Mouse (Mus musculus) liver, adult 2 months (tissue): Measurements from ENCODE around the gene Gxylt2. TPM values are rescaled to one million over a fixed set of nuclear protein-coding genes. Genes with fewer than 3 reads are reported as not detected.
A peak's percentile ranks its signal among the peaks of the same experiment; 100 is the strongest.

ENCODE experiments used
- DNase-seq: peaks from one replicate; pipeline ENCODE4 v3.0.0-alpha.2; 2011; ENCODE audit warnings: low read depth, low spot score; ENCODE audit errors: extremely low read depth
- H3K27ac ChIP-seq: fragments of 200-500 bp; replicated peaks from 2 replicates; pipeline ENCODE4 v1.5.1; 2012; ENCODE audit warnings: low read depth, mild to moderate bottlenecking, control low read depth, inconsistent platforms, low read length; ENCODE audit not compliant: insufficient read depth
- H3K27me3 ChIP-seq: fragments of 200-500 bp; 2 replicates; pipeline ENCODE4 v1.6.1; 2012; ENCODE audit warnings: mild to moderate bottlenecking, moderate library complexity, low read length, inconsistent platforms; ENCODE audit not compliant: control insufficient read depth, insufficient read depth
- H3K36me3 ChIP-seq: fragments of 200-500 bp; 2 replicates; pipeline ENCODE4 v1.6.1; 2012; ENCODE audit warnings: low read length, inconsistent platforms; ENCODE audit not compliant: control insufficient read depth, insufficient read depth
- H3K4me1 ChIP-seq: fragments of 200-500 bp; 2 replicates; pipeline ENCODE4 v1.6.1; 2011; ENCODE audit warnings: low read length; ENCODE audit not compliant: control insufficient read depth, insufficient read depth
- H3K4me3 ChIP-seq: fragments of 200-500 bp; 2 replicates; pipeline ENCODE4 v1.5.1; 2011; ENCODE audit warnings: low read depth, mild to moderate bottlenecking, control low read depth, low read length, moderate library complexity; ENCODE audit not compliant: insufficient read depth
- H3K79me2 ChIP-seq: fragments of 200-500 bp; 2 replicates; pipeline ENCODE4 v1.6.1; 2012; ENCODE audit warnings: inconsistent platforms, mild to moderate bottlenecking, low read length, moderate library complexity; ENCODE audit not compliant: control insufficient read depth, insufficient read depth
- H3K9ac ChIP-seq: fragments of 200-500 bp; 2 replicates; pipeline ENCODE4 v1.6.1; 2012; ENCODE audit warnings: low read depth, mild to moderate bottlenecking, control low read depth, inconsistent platforms, low read length
- CTCF ChIP-seq: fragments of 200-500 bp; IDR thresholded peaks from 2 replicates; pipeline ENCODE4 v1.5.1; 2011; ENCODE audit warnings: low read depth, low read length, control low read depth
- POLR2A ChIP-seq: fragments of 200-500 bp; IDR thresholded peaks from 2 replicates; pipeline ENCODE4 v1.6.1; 2011; ENCODE audit warnings: low read length, control low read depth; ENCODE audit not compliant: insufficient read depth; ENCODE audit errors: extremely low read depth
- WGBS: fragments of 180-500 bp; shearing (Covaris S2); methylation state at CpG from one replicate; pipeline ENCODE4 v1.1.7; 2018; 5-methylcytosine and 5-hydroxymethylcytosine counted together
- polyA plus RNA-seq: library from polyadenylated mRNA; depleted of rRNA; stranded (reverse); fragments of >200 nt; gene quantifications from 2 replicates; pipeline ENCODE4 v1.2.3, GENCODE M21; 2012; rRNA removed
- total RNA-seq: library from RNA; depleted of rRNA; stranded (reverse); fragments of >200 nt; gene quantifications from 2 replicates; pipeline ENCODE4 v1.2.3, GENCODE M21; 2014; rRNA removed

Gene Gxylt2
- total RNA-seq (under 0.01 and 0.07 TPM in 2 replicates), polyA plus RNA-seq (not detected in 2 replicates)

DNA sequence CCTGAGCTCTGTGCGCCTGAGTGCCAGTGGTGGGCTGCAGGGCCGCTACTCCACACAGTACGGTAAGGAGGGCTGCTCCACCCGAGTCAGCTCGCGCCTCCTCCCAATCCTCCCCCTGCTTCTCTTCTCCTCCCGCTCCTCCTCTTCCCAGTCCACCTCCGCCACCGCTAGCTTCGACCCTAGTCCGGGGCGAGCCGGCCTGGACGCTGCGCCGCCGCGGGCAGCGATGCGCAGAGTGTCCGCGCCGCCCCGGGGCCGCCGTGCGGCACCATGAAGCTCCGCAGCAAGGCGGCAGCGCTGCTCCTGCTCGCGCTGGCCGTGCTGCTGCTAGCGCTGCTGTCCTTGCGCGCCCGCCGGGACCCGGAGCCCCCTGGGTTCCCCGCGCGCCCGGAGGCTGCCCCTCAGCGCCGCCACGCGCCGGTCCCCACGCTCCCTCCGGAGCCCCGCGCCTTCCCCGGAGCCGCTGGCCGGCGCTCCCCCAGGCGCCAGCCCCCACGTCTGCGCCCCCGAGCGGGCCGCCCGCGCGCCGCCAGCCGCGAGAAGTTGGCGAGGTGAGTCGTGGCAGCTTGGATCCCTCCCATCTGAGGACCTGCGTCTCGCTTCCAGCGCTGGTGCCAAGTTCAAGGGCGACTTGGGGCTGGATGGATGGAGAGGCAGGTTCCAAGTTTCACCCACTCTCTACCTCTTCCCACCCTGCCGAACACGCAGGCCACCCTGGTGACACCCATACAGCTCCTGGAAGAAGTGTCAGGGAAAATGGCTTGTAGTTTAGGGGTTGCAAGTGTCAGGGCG, at the start of gene Gxylt2:
Gene Gxylt2, plus strand, starts transcription at position 161 of the 792 bp plus-strand sequence.
- Histone ChIP-seq H3K4me3 (no peak within 1 kb of the TSS), H3K27ac (no peak within 1 kb of the TSS), H3K79me2 (no peaks in the 10 kb centered on the region), H3K36me3 (no peaks in the 10 kb centered on the region), H3K9ac (no peak within 1 kb of the TSS), H3K4me1 (no peaks in the 10 kb centered on the region), H3K27me3 (peaks cover 7% of the 10 kb centered on the region; the same call in 1 of the 2 replicates)
- DNase-seq, result no peak
- 1% methylated on average over 74 of the region's 77 CpGs for WGBS
- TF ChIP-seq POLR2A, result no peak
- TF ChIP-seq CTCF, result no peak

DNA sequence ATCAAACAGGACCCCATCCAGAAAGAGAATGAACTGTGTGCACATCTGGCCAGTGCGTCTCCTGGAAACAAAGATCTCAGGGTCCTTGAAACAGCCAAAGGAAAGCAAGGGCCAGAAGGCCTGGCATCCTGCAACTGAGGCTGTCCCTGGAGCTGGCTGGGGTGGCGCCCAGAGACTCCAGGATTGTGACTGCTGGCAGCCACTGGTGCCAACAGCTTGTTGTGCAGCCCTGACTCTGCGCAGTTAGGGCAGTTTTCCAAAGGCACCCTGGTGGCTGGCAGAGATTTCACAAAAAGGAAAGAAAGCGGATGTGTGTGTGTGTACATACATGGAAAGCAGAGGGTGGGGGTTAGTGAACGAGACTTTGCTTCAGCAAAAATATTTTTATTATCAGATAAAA, 44.1 kb upstream of the Gxylt2 start:
- no peaks in the 10 kb centered on the region for H3K79me2 ChIP-seq
- peaks cover 22% of the 10 kb centered on the region; the same call in 1 of the 2 replicates for H3K36me3 ChIP-seq
- 18% methylated on average over 5 of the region's 5 CpGs for WGBS
- TF ChIP-seq POLR2A (no peak), CTCF (peak; percentile 51)
- H3K27me3 ChIP-seq, result no peaks in the 10 kb centered on the region
- H3K4me1 ChIP-seq, result peaks cover 5% of the 10 kb centered on the region; the same call in 1 of the 2 replicates
- H3K4me3 ChIP-seq, result no peak overlapping the region
- no peak overlapping the region for H3K9ac ChIP-seq
- no peak overlapping the region for H3K27ac ChIP-seq
- DNase-seq, result peak; percentile 83

DNA sequence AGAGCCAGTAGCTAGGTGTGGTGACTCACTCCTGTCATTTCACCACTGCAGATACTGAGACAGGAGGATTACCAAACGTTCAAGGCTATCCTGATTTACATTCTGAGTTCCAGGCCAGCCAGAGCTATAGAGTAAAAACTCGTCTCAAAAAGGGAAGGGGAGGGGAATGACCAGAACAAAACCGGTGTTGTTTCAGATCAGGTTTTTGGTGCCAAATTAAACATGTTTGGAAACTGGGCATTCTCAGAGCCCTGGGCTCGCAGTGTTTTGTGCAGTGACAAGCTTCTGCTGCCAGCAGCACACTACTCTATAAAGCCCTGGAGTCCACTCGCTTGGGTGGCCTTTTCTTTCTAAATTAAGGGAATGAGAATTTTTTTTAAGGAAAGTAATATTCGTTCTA, 42.3 kb upstream of the Gxylt2 start:
- WGBS, result 21% methylated on average over 6 of the region's 6 CpGs
- H3K4me3 ChIP-seq, result no peak overlapping the region
- no peaks in the 10 kb centered on the region for H3K27me3 ChIP-seq
- peaks cover 22% of the 10 kb centered on the region; the same call in 1 of the 2 replicates for H3K36me3 ChIP-seq
- no peak for TF ChIP-seq CTCF
- no peak for TF ChIP-seq POLR2A
- H3K27ac ChIP-seq, result no peak overlapping the region
- H3K79me2 ChIP-seq, result no peaks in the 10 kb centered on the region
- no peak overlapping the region for H3K9ac ChIP-seq
- peak; percentile 86 for DNase-seq
- peaks cover 5% of the 10 kb centered on the region; the same call in 1 of the 2 replicates for H3K4me1 ChIP-seq

DNA sequence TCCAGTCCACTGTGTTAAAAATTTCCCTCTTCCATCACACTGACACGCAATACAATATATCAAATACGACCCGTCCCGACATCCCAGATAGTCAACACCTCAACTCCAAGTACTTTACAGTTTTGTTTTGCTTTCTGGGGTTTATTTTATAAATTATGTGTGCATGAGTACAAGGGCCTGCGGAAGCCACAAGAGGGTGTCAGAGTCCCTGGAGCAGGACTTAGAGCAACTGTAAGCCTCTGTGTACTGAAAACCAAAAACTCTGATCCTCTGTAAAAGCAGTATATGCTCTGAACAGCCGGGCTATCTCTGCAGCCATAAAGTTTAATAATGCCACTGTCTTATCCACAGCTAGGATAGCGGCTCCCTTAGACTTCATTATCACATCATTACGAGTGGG, 36.9 kb upstream of the Gxylt2 start:
- H3K36me3 ChIP-seq, result peaks cover 22% of the 10 kb centered on the region; the same call in 1 of the 2 replicates
- peaks cover 3% of the 10 kb centered on the region; the same call in 1 of the 2 replicates for H3K4me1 ChIP-seq
- no peak overlapping the region for H3K27ac ChIP-seq
- no peak overlapping the region for H3K4me3 ChIP-seq
- H3K9ac ChIP-seq, result no peak overlapping the region
- no peaks in the 10 kb centered on the region for H3K27me3 ChIP-seq
- no peak for DNase-seq
- TF ChIP-seq CTCF (no peak), POLR2A (no peak)
- no peaks in the 10 kb centered on the region for H3K79me2 ChIP-seq
- WGBS, result 97% methylated on average over 8 of the region's 8 CpGs

DNA sequence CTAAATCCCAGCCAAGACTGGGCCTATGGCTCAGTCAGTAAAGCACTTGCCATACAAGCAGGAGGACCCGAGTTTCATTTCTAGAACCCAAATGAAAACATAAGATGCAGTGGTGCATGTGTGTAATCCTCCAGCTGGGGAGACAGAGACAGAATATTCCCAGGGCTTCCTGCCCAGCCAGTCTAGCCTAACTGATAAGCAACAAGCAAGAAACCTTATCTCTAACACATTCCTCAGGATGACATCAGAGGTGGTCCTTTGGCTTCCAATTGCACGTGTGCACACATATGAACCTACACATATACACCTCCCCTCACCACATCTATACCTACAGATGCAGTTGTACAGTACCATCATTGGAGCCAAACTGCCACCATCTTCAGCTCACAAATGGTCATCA, 35.7 kb upstream of the Gxylt2 start:
- peaks cover 11% of the 10 kb centered on the region; the same call in 1 of the 2 replicates for H3K36me3 ChIP-seq
- no peak overlapping the region for H3K27ac ChIP-seq
- WGBS, result 80% methylated on average over 2 of the region's 2 CpGs
- no peak overlapping the region for H3K4me3 ChIP-seq
- no peak for TF ChIP-seq CTCF
- no peak for TF ChIP-seq POLR2A
- no peaks in the 10 kb centered on the region for H3K27me3 ChIP-seq
- DNase-seq, result no peak
- no peak overlapping the region for H3K9ac ChIP-seq
- no peaks in the 10 kb centered on the region for H3K79me2 ChIP-seq
- peaks cover 3% of the 10 kb centered on the region; the same call in 1 of the 2 replicates for H3K4me1 ChIP-seq
